Mouse (Mus musculus) spleen, adult 2 months (tissue): ENCODE measurements around the gene Hoxb8.

Experiments used
- CTCF ChIP-seq: fragments of 200-500 bp; IDR thresholded peaks from 2 replicates; pipeline ENCODE4 v1.5.1; 2011; ENCODE audit warnings: mild to moderate bottlenecking, inconsistent platforms; ENCODE audit not compliant: insufficient read depth, insufficient read length, insufficient replicate concordance; ENCODE audit errors: extremely low read depth
- POLR2A ChIP-seq: fragments of 200-500 bp; IDR thresholded peaks from 2 replicates; pipeline ENCODE4 v1.6.1; 2011; ENCODE audit warnings: low read depth, low read length, inconsistent platforms

DNA sequence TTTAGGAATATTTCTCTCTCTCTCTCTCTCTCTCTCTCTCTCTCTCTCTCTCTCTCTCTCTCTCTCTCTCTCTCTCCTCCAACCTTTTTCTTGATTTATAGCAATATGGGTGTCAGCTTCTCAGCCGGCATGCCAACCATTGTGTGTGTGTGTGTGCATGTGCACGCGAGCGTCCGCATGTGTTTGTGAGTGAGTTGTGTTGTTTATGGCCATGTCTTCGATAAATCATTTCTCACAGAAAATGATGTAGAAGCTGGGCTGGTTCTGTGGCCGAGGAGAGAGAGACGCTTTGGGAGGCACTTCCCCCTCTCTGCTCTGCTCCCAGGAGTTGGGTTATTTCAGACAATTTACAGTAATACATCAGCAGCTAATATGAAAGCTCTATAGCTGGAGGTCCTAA lies 46.9 kb downstream of the Hoxb8 start:
- no peak for TF ChIP-seq CTCF
- no peak for TF ChIP-seq POLR2A
